Mouse (Mus musculus) myocyte (in vitro differentiated cells): ENCODE measurements around the gene Crtc3. TPM values are rescaled to one million over a fixed set of nuclear protein-coding genes. Genes with fewer than 3 reads are reported as not detected.

Experiments
- H3K27me3 ChIP-seq: one replicate; pipeline ENCODE4 v1.6.1; 2011; ENCODE audit not compliant: control insufficient read depth, insufficient read depth, insufficient read length
- H3K36me3 ChIP-seq: one replicate; pipeline ENCODE4 v1.6.1; 2011; ENCODE audit not compliant: control insufficient read depth, insufficient read depth
- H3K4me2 ChIP-seq: one replicate; pipeline ENCODE4 v1.6.1; 2011; ENCODE audit warnings: low read depth, control low read depth
- H3K4me3 ChIP-seq: one replicate; pipeline ENCODE4 v1.5.1; 2011; ENCODE audit warnings: mild to moderate bottlenecking, control low read depth, moderate library complexity
- H3K79me2 ChIP-seq: one replicate; pipeline ENCODE4 v1.6.1; 2011; ENCODE audit not compliant: control insufficient read depth, insufficient read depth
- H3ac ChIP-seq: one replicate; pipeline ENCODE4 v1.6.1; 2011; ENCODE audit not compliant: control insufficient read depth, insufficient read length
- CEBPB ChIP-seq: IDR thresholded peaks from 2 replicates; pipeline ENCODE4 v1.6.1; 2011; ENCODE audit warnings: mild to moderate bottlenecking, moderate library complexity; ENCODE audit not compliant: poor library complexity, insufficient read depth, severe bottlenecking
- E2F4 ChIP-seq: IDR thresholded peaks from one replicate; pipeline ENCODE4 v1.6.1; 2011; ENCODE audit warnings: mild to moderate bottlenecking, control low read depth, moderate library complexity; ENCODE audit not compliant: insufficient read depth
- MAX ChIP-seq: IDR thresholded peaks from one replicate; pipeline ENCODE4 v1.6.1; 2011; ENCODE audit warnings: low read depth, mild to moderate bottlenecking, control low read depth
- MYOD1 ChIP-seq, 3 experiments: IDR thresholded peaks; one replicate each; pipeline ENCODE4 v1.6.1; 2011; ENCODE audit warnings: control low read depth in 2 of 3, low read depth in 2 of 3, mild to moderate bottlenecking in 2 of 3, moderate library complexity in 1 of 3; ENCODE audit not compliant: insufficient read length in 2 of 3, control insufficient read depth in 1 of 3
- MYOG ChIP-seq, 3 experiments: IDR thresholded peaks; one replicate each; pipeline ENCODE4 v1.6.1; 2011; ENCODE audit warnings: control low read depth in 2 of 3, low read depth in 2 of 3, mild to moderate bottlenecking in 2 of 3; ENCODE audit not compliant: insufficient read length in 2 of 3, control insufficient read depth in 1 of 3, insufficient read depth in 1 of 3
- POLR2A ChIP-seq: IDR thresholded peaks from one replicate; pipeline ENCODE4 v1.6.1; 2011; ENCODE audit warnings: low read depth, mild to moderate bottlenecking, control low read depth, moderate library complexity; ENCODE audit not compliant: insufficient read length
- POLR2AphosphoS2 ChIP-seq: IDR thresholded peaks from one replicate; pipeline ENCODE4 v1.6.1; 2011; ENCODE audit warnings: low read depth, control low read depth; ENCODE audit not compliant: insufficient read length
- REST ChIP-seq: IDR thresholded peaks from one replicate; pipeline ENCODE4 v1.6.1; 2011; ENCODE audit warnings: mild to moderate bottlenecking, control low read depth, moderate library complexity; ENCODE audit not compliant: insufficient read depth, insufficient read length
- SRF ChIP-seq: IDR thresholded peaks from one replicate; pipeline ENCODE4 v1.6.1; 2011; ENCODE audit warnings: low read depth; ENCODE audit not compliant: control insufficient read depth, insufficient read length
- TCF12 ChIP-seq: IDR thresholded peaks from one replicate; pipeline ENCODE4 v1.6.1; 2011; ENCODE audit warnings: mild to moderate bottlenecking, control low read depth; ENCODE audit not compliant: poor library complexity, insufficient read depth, severe bottlenecking
- TCF3 ChIP-seq: IDR thresholded peaks from one replicate; pipeline ENCODE4 v1.6.1; 2011; ENCODE audit warnings: low read depth, control low read depth; ENCODE audit not compliant: insufficient read length
- USF1 ChIP-seq: IDR thresholded peaks from one replicate; pipeline ENCODE4 v1.6.1; 2011; ENCODE audit warnings: low read depth, mild to moderate bottlenecking, control low read depth, moderate library complexity
- polyA plus RNA-seq: library from polyadenylated mRNA; unstranded; fragments of >200 nt; fragmentation: generic; extraction: Trizol; gene quantifications from one replicate; pipeline ENCODE4 v1.2.1, GENCODE M21; 2012; ENCODE audit warnings: missing spikeins

Gene Crtc3
- polyA plus RNA-seq, 1 experiment = 6.4 TPM

- H3ac ChIP-seq = no peak overlapping the region
- H3K4me2 ChIP-seq = no peak overlapping the region
- TF ChIP-seq POLR2A = no peak
- no peak for TF ChIP-seq TCF12
- no peak for TF ChIP-seq MAX
- TF ChIP-seq TCF3 = no peak
- TF ChIP-seq REST = no peak
- TF ChIP-seq USF1 = no peak
- no peak for TF ChIP-seq E2F4
- no peak for TF ChIP-seq CEBPB
- no peak for TF ChIP-seq SRF
- no peak for TF ChIP-seq MYOD1 (IDR thresholded peaks at IDR 0.05; ENCODE audit: control insufficient read depth in 1 of 3, insufficient read length in 2 of 3, low read depth in 2 of 3)
- no peak for TF ChIP-seq POLR2AphosphoS2
- no peak for TF ChIP-seq MYOG (IDR thresholded peaks at IDR 0.05; ENCODE audit: control insufficient read depth in 1 of 3, insufficient read depth in 1 of 3, insufficient read length in 2 of 3, low read depth in 2 of 3)
- H3K36me3 ChIP-seq = no peaks in the 10 kb centered on the region
- no peaks in the 10 kb centered on the region for H3K79me2 ChIP-seq
- H3K27me3 ChIP-seq = peaks cover under 1% of the 10 kb centered on the region
- H3K4me3 ChIP-seq = no peak overlapping the region
Observed at GRCm38 (mm10) chr7:80580368-80580767, 108.3 kb downstream of the Crtc3 start.

- Histone ChIP-seq H3K27me3 (peaks cover 6% of the 10 kb centered on the region), H3ac (no peak overlapping the region), H3K4me3 (no peak overlapping the region), H3K36me3 (no peaks in the 10 kb centered on the region), H3K4me2 (no peak overlapping the region), H3K79me2 (no peaks in the 10 kb centered on the region)
- TF ChIP-seq USF1 (no peak), TCF12 (no peak), REST (no peak), POLR2A (no peak), CEBPB (no peak), POLR2AphosphoS2 (no peak), TCF3 (no peak), MYOD1 (IDR thresholded peaks at IDR 0.05; ENCODE audit: control insufficient read depth in 1 of 3, insufficient read length in 2 of 3, low read depth in 2 of 3) (no peak), E2F4 (no peak)
Observed at GRCm38 (mm10) chr7:80577417-80577980, 111.2 kb downstream of the Crtc3 start.

- H3ac ChIP-seq = no peak overlapping the region
- no peak for TF ChIP-seq MAX
- no peak for TF ChIP-seq TCF3
- no peak for TF ChIP-seq MYOD1 (IDR thresholded peaks at IDR 0.05; ENCODE audit: control insufficient read depth in 1 of 3, insufficient read length in 2 of 3, low read depth in 2 of 3)
- no peak for TF ChIP-seq CEBPB
- TF ChIP-seq E2F4 = no peak
- no peak for TF ChIP-seq TCF12
- no peak for TF ChIP-seq USF1
- no peak for TF ChIP-seq POLR2A
- no peak for TF ChIP-seq POLR2AphosphoS2
- no peak for TF ChIP-seq MYOG (IDR thresholded peaks at IDR 0.05; ENCODE audit: control insufficient read depth in 1 of 3, insufficient read depth in 1 of 3, insufficient read length in 2 of 3, low read depth in 2 of 3)
- no peak overlapping the region for H3K4me3 ChIP-seq
- peaks cover 9% of the 10 kb centered on the region for H3K27me3 ChIP-seq
- no peaks in the 10 kb centered on the region for H3K79me2 ChIP-seq
- no peaks in the 10 kb centered on the region for H3K36me3 ChIP-seq
- H3K4me2 ChIP-seq = no peak overlapping the region
Observed at GRCm38 (mm10) chr7:80576626-80577025, 112.1 kb downstream of the Crtc3 start.

- no peak overlapping the region for H3K4me2 ChIP-seq
- H3K4me3 ChIP-seq = no peak overlapping the region
- H3K79me2 ChIP-seq = no peaks in the 10 kb centered on the region
- no peak for TF ChIP-seq USF1
- TF ChIP-seq MYOD1 (IDR thresholded peaks at IDR 0.05; ENCODE audit: control insufficient read depth in 1 of 3, insufficient read length in 2 of 3, low read depth in 2 of 3) = no peak
- TF ChIP-seq REST = no peak
- TF ChIP-seq POLR2A = no peak
- TF ChIP-seq POLR2AphosphoS2 = no peak
- TF ChIP-seq TCF12 = no peak
- no peak for TF ChIP-seq E2F4
- TF ChIP-seq SRF = no peak
- TF ChIP-seq CEBPB = no peak
- TF ChIP-seq TCF3 = no peak
- no peak for TF ChIP-seq MAX
- no peak for TF ChIP-seq MYOG (IDR thresholded peaks at IDR 0.05; ENCODE audit: control insufficient read depth in 1 of 3, insufficient read depth in 1 of 3, insufficient read length in 2 of 3, low read depth in 2 of 3)
- H3K27me3 ChIP-seq = peaks cover 9% of the 10 kb centered on the region
- no peak overlapping the region for H3ac ChIP-seq
- no peaks in the 10 kb centered on the region for H3K36me3 ChIP-seq
Observed at GRCm38 (mm10) chr7:80575750-80576149, 112.9 kb downstream of the Crtc3 start.

- TF ChIP-seq POLR2A = no peak
- no peak for TF ChIP-seq USF1
- no peak for TF ChIP-seq MYOG (IDR thresholded peaks at IDR 0.05; ENCODE audit: control insufficient read depth in 1 of 3, insufficient read depth in 1 of 3, insufficient read length in 2 of 3, low read depth in 2 of 3)
- no peak for TF ChIP-seq SRF
- TF ChIP-seq REST = no peak
- no peaks in the 10 kb centered on the region for H3K79me2 ChIP-seq
Observed at GRCm38 (mm10) chr7:80573076-80573475, 115.6 kb downstream of the Crtc3 start.

More at GRCm38 (mm10) chr7:80573076-80573475, 115.6 kb downstream of the Crtc3 start:
- Histone ChIP-seq H3ac (no peak overlapping the region), H3K4me2 (no peak overlapping the region), H3K36me3 (no peaks in the 10 kb centered on the region), H3K4me3 (no peak overlapping the region), H3K27me3 (peaks cover 19% of the 10 kb centered on the region)
